Mouse (Mus musculus) monocyte, adult 2 months (primary cell): Measurements from ENCODE around the gene Cfl1.

ENCODE experiments used
- DNase-seq, 2 experiments: peaks; one replicate each; pipeline ENCODE4 v3.0.0; 2022; ENCODE audit warnings: low spot score in 2 of 2, low read depth in 1 of 2

Gene Cfl1

DNA sequence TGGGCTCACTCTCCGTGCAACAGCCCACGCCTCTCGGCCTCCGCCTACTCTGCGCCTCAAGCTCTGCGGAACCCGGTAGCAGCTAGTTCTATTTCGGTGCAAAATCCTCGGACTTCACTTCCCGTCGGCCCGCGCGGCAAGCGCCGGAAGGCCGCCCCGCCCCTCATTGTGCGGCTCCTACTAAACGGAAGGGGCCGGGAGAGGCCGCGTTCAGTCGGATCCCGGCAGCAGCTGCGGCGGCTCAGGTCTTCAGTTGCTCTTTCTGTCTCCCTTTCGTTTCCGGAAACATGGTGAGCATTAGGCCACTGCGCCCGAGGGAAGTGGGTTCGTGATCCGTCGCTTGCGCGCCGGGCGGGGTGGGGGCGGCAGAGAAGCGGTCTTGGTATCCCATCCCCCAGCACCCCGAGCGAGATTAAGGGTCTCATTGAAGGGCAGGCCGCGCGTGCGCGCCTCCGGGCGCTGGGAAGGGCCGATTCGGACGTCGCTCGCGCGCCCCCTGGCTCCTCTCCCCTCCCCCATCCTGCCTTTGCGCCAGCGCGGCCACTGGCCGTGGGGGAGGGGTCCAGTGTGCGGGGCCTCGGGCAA is at the start of gene Cfl1:
TSS of gene Cfl1 (plus strand) at position 143 of the 585 bp plus-strand sequence.
- peak; percentile 90 for DNase-seq

- DNase-seq, result no peak
Observed at GRCm38 (mm10) chr19:5444371-5444908, 45.8 kb upstream of the Cfl1 start.

GRCm38 (mm10) chr19:5444954-5445353 is 45.3 kb upstream of the Cfl1 start:
- DNase-seq, result no peak

DNA sequence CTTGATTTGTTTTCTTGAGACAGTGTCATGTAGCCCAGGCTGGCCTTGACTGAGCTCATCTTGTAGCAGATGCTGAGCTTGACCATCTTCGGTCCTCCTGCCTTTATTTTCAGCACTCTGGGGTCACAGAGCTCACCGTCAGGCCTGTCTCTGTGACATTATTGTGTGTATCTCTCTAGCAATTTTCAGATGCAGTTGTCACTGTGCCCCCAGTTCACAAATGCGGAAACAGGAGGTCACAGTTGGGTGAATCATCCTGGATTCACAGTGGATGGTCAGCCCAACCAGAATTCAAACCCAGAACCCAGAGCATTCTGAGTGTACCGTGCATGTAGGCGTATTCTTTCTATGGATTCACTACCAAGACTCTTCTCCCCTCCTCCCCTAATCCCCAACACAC is 44.5 kb upstream of the Cfl1 start:
- no peak for DNase-seq

- DNase-seq, result peak in 1 of 2 experiments; percentile 57
Observed at GRCm38 (mm10) chr19:5447515-5448353, 42.5 kb upstream of the Cfl1 start, which contains the start of gene Fosl1. Gene Fosl1, plus strand, starts transcription at chr19:5447547.

- no peak for DNase-seq
Observed at GRCm38 (mm10) chr19:5448354-5449150, 41.7 kb upstream of the Cfl1 start.

- no peak for DNase-seq
Observed at GRCm38 (mm10) chr19:5449673-5450072, 40.6 kb upstream of the Cfl1 start.

DNA sequence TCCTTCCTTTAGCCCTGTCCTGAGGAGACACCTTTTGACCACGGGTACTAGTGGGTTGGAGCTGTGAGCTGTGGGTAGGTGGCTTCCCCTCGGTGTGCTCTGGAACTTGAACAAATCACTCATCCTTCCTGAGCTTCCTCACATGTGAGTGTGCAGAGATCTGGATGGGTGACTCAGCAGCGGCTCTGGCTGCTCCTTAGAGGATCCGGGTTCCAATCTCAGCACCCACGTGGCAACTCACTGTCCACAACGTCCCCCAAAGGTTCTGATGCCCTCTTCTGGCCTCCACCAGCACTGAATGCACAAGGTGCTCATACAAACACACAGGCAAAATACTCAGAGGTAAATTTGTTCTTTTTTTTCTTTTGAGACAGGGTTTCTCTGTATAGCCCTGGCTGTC is 38.5 kb upstream of the Cfl1 start:
- no peak for DNase-seq

GRCm38 (mm10) chr19:5455037-5455436 is 35.2 kb upstream of the Cfl1 start:
- DNase-seq, result no peak

GRCm38 (mm10) chr19:5455568-5455967 is 34.7 kb upstream of the Cfl1 start:
- DNase-seq, result no peak

- no peak for DNase-seq
Observed at GRCm38 (mm10) chr19:5456241-5456921, 33.9 kb upstream of the Cfl1 start.

GRCm38 (mm10) chr19:5456922-5457745 is 33.1 kb upstream of the Cfl1 start:
- peak; percentile 55 to 75 for DNase-seq

DNA sequence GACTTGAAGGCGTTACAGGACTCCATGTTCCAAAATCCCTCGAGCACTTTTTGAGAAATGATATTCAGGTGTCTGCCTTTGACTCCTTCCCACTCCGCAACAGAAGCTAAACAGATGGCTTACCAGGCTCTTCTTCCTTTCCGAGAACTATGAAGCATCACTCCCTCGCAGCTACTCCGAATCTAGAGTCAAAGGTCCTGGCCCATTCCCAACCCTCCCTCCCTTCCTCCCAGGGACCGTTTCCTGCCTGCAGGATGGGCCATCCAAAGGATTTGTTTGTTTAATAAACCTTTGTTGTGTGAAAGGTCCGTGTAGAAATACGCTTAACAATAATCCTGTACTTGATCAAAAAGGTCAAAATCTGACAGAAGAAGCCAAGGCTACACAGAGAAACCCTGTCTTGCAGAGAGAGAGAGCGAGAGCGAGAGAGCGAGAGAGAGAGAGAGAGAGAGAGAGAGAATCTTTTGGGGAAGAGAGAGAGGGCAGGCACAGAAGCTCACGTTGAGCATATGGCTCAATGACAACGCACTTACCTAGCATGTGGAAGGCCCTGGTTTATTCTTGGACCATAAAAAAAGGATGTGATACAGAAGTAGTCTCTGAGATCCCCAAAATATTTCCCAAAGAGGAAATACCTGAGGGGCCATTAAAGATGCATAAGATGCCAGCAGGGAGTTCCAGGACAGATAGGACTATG is 32.4 kb upstream of the Cfl1 start, which contains the start of gene Ccdc85b:
TSS of gene Ccdc85b (minus strand) at position 149 of the 697 bp plus-strand sequence.
- no peak for DNase-seq

- DNase-seq, result no peak
Observed at GRCm38 (mm10) chr19:5459019-5459418, 31.2 kb upstream of the Cfl1 start.

- no peak for DNase-seq
Observed at GRCm38 (mm10) chr19:5459896-5460295, 30.4 kb upstream of the Cfl1 start.

- DNase-seq, result peak; percentile 73 to 84
Observed at GRCm38 (mm10) chr19:5460465-5460911, 29.8 kb upstream of the Cfl1 start, which contains the start of gene Fibp. Gene Fibp, plus strand, starts transcription at chr19:5460615.

GRCm38 (mm10) chr19:5461411-5461810 is 28.8 kb upstream of the Cfl1 start:
- no peak for DNase-seq

- no peak for DNase-seq
Observed at GRCm38 (mm10) chr19:5463212-5463611, 27.0 kb upstream of the Cfl1 start.
